Mouse (Mus musculus) stomach, embryonic 14.5 days (tissue): ENCODE results near the gene Nmnat3. TPM values are rescaled to one million over a fixed set of nuclear protein-coding genes. Genes with fewer than 3 reads are reported as not detected.
A peak's percentile ranks its signal among the peaks of the same experiment; 100 is the strongest.

ENCODE experiments used
- ATAC-seq: fragments of 200-750 bp; cut with Nextera tagmentation; 2 replicates; pipeline ENCODE4 v1.8.0; 2017; ENCODE audit warnings: low read depth, moderate TSS enrichment; ENCODE audit not compliant: insufficient number of reproducible peaks, insufficient read depth, low FRiP score
- H3K27ac ChIP-seq: fragments of 300-500 bp; sonication (generic); 2 replicates; pipeline ENCODE4 v1.5.1; 2014; ENCODE audit warnings: mild to moderate bottlenecking, low read length, moderate library complexity, mixed read lengths
- H3K27me3 ChIP-seq: fragments of 300-500 bp; sonication (generic); 2 replicates; pipeline ENCODE4 v1.6.1; 2014; ENCODE audit warnings: low read length, control low read depth, mixed read lengths; ENCODE audit not compliant: control insufficient read depth, insufficient read depth
- H3K36me3 ChIP-seq: fragments of 300-500 bp; sonication (generic); 2 replicates; pipeline ENCODE4 v1.6.1; 2014; ENCODE audit warnings: mild to moderate bottlenecking, control low read depth, low read length, moderate library complexity, mixed read lengths; ENCODE audit not compliant: control insufficient read depth, insufficient read depth
- H3K4me1 ChIP-seq: fragments of 300-500 bp; sonication (generic); 2 replicates; pipeline ENCODE4 v1.6.1; 2014; ENCODE audit warnings: low read length, control low read depth, mixed read lengths; ENCODE audit not compliant: control insufficient read depth, insufficient read depth
- H3K4me2 ChIP-seq: fragments of 300-500 bp; sonication (generic); replicated peaks from 2 replicates; pipeline ENCODE4 v1.6.1; 2014; ENCODE audit warnings: low read depth, low read length, control low read depth
- H3K4me3 ChIP-seq: fragments of 300-500 bp; sonication (generic); 2 replicates; pipeline ENCODE4 v1.5.1; 2014; ENCODE audit warnings: low read depth, low read length, control low read depth
- H3K9ac ChIP-seq: fragments of 300-500 bp; sonication (generic); replicated peaks from 2 replicates; pipeline ENCODE4 v1.6.1; 2014; ENCODE audit warnings: low read depth, mild to moderate bottlenecking, control low read depth, low read length, moderate library complexity, mixed read lengths
- H3K9me3 ChIP-seq: fragments of 300-500 bp; sonication (generic); 2 replicates; pipeline ENCODE4 v1.6.1; 2016; ENCODE audit warnings: low read depth, low read length, control low read depth; ENCODE audit not compliant: control insufficient read depth
- WGBS: fragments of 180-500 bp; shearing (Covaris S2); extraction: QIAGEN DNeasy Blood & Tissue Kit; methylation state at CpG from one replicate; pipeline ENCODE4 v1.1.7; 2014; 5-methylcytosine and 5-hydroxymethylcytosine counted together
- polyA plus RNA-seq: library from polyadenylated mRNA; unstranded; fragments of >200 nt; fragmentation: Nextera tagmentation; extraction: Ambion mirVana; gene quantifications from 2 replicates; pipeline ENCODE4 v1.2.1, GENCODE M21; 2014

Nmnat3 gene
- polyA plus RNA-seq, 1 experiment from 2014 or later: 8.3 TPM

- no peak overlapping the region for H3K4me2 ChIP-seq
- H3K4me1 ChIP-seq: no peaks in the 10 kb centered on the region
- H3K36me3 ChIP-seq: no peaks in the 10 kb centered on the region
- no peak overlapping the region for H3K27ac ChIP-seq
- H3K27me3 ChIP-seq: no peaks in the 10 kb centered on the region
- ATAC-seq: no peak
- H3K4me3 ChIP-seq: no peak overlapping the region
- no peak overlapping the region for H3K9ac ChIP-seq
- no peaks in the 10 kb centered on the region for H3K9me3 ChIP-seq
- 80% methylated on average over 4 of the region's 4 CpGs for WGBS
These were observed 30.7 kb downstream of the Nmnat3 start for GRCm38 (mm10) chr9:98317897-98318296.

GRCm38 (mm10) chr9:98318875-98319274 lies 31.6 kb downstream of the Nmnat3 start:
- H3K4me3 ChIP-seq: no peak overlapping the region
- H3K9me3 ChIP-seq: no peaks in the 10 kb centered on the region
- H3K4me1 ChIP-seq: no peaks in the 10 kb centered on the region
- 38% methylated on average over 3 of the region's 3 CpGs for WGBS
- no peak overlapping the region for H3K9ac ChIP-seq
- no peak overlapping the region for H3K27ac ChIP-seq
- H3K4me2 ChIP-seq: no peak overlapping the region
- no peaks in the 10 kb centered on the region for H3K36me3 ChIP-seq
- no peaks in the 10 kb centered on the region for H3K27me3 ChIP-seq
- ATAC-seq: no peak

- H3K4me1 ChIP-seq: no peaks in the 10 kb centered on the region
- H3K4me2 ChIP-seq: no peak overlapping the region
- H3K36me3 ChIP-seq: no peaks in the 10 kb centered on the region
- no peaks in the 10 kb centered on the region for H3K9me3 ChIP-seq
- H3K27ac ChIP-seq: no peak overlapping the region
- 80% methylated on average over 3 of the region's 3 CpGs for WGBS
- H3K27me3 ChIP-seq: no peaks in the 10 kb centered on the region
- ATAC-seq: no peak
- no peak overlapping the region for H3K9ac ChIP-seq
- H3K4me3 ChIP-seq: no peak overlapping the region
These were observed 33.5 kb downstream of the Nmnat3 start for GRCm38 (mm10) chr9:98320785-98321184.

GRCm38 (mm10) chr9:98326088-98326487 lies 38.9 kb downstream of the Nmnat3 start:
- no peak overlapping the region for H3K9ac ChIP-seq
- no peak overlapping the region for H3K4me2 ChIP-seq
- H3K27me3 ChIP-seq: no peaks in the 10 kb centered on the region
- H3K9me3 ChIP-seq: no peaks in the 10 kb centered on the region
- H3K4me1 ChIP-seq: 0 out of 2 replicates have a peak, but pooled peaks cover 4% of the 10 kb centered on the region
- no peak overlapping the region for H3K27ac ChIP-seq
- no peak for ATAC-seq
- no peaks in the 10 kb centered on the region for H3K36me3 ChIP-seq
- no peak overlapping the region for H3K4me3 ChIP-seq
- 78% methylated on average over 1 of the region's 1 CpGs for WGBS

GRCm38 (mm10) chr9:98328415-98329176 lies 41.4 kb downstream of the Nmnat3 start:
- ATAC-seq: no peak
- 88% methylated on average over 10 of the region's 10 CpGs for WGBS
- no peak overlapping the region for H3K27ac ChIP-seq

GRCm38 (mm10) chr9:98329274-98330105 lies 42.3 kb downstream of the Nmnat3 start:
- Histone ChIP-seq H3K27me3 (no peaks in the 10 kb centered on the region), H3K9ac (no peak overlapping the region), H3K27ac (0 out of 2 replicates have a peak overlapping the region, but pooled peaks have one; percentile 10), H3K4me1 (0 out of 2 replicates have a peak, but pooled peaks cover 4% of the 10 kb centered on the region), H3K4me2 (no peak overlapping the region), H3K36me3 (no peaks in the 10 kb centered on the region), H3K4me3 (no peak overlapping the region), H3K9me3 (no peaks in the 10 kb centered on the region)
- no peak for ATAC-seq
- WGBS: 51% methylated on average over 20 of the region's 20 CpGs

More at GRCm38 (mm10) chr9:98328415-98329176, 41.4 kb downstream of the Nmnat3 start:
- Histone ChIP-seq H3K9ac (no peak overlapping the region), H3K4me2 (no peak overlapping the region), H3K4me1 (0 out of 2 replicates have a peak, but pooled peaks cover 4% of the 10 kb centered on the region), H3K4me3 (no peak overlapping the region), H3K27me3 (no peaks in the 10 kb centered on the region), H3K36me3 (no peaks in the 10 kb centered on the region), H3K9me3 (no peaks in the 10 kb centered on the region)

- 67% methylated on average over 3 of the region's 3 CpGs for WGBS
- ATAC-seq: no peak
These were observed 46.1 kb downstream of the Nmnat3 start for GRCm38 (mm10) chr9:98333219-98333754.

More at GRCm38 (mm10) chr9:98333219-98333754, 46.1 kb downstream of the Nmnat3 start:
- Histone ChIP-seq H3K4me3 (no peak overlapping the region), H3K27me3 (no peaks in the 10 kb centered on the region), H3K9me3 (no peaks in the 10 kb centered on the region), H3K27ac (no peak overlapping the region), H3K9ac (no peak overlapping the region), H3K4me1 (0 out of 2 replicates have a peak, but pooled peaks cover 4% of the 10 kb centered on the region), H3K4me2 (no peak overlapping the region), H3K36me3 (no peaks in the 10 kb centered on the region)
